Mouse (Mus musculus) ES-E14 (cell line): ENCODE results near the gene Nlrc3.

Source experiments
- CHD2 ChIP-seq: IDR thresholded peaks from 2 replicates; pipeline ENCODE4 v1.6.1; 2014; ENCODE audit warnings: mild to moderate bottlenecking, low read depth, low read length, inconsistent platforms
- HCFC1 ChIP-seq: IDR thresholded peaks from 2 replicates; pipeline ENCODE4 v1.6.1; 2012; ENCODE audit warnings: low read length, inconsistent platforms, borderline replicate concordance; ENCODE audit not compliant: insufficient read depth
- ZNF384 ChIP-seq: IDR thresholded peaks from 2 replicates; pipeline ENCODE4 v1.6.1; 2012; ENCODE audit warnings: low read depth, low read length, inconsistent platforms

DNA sequence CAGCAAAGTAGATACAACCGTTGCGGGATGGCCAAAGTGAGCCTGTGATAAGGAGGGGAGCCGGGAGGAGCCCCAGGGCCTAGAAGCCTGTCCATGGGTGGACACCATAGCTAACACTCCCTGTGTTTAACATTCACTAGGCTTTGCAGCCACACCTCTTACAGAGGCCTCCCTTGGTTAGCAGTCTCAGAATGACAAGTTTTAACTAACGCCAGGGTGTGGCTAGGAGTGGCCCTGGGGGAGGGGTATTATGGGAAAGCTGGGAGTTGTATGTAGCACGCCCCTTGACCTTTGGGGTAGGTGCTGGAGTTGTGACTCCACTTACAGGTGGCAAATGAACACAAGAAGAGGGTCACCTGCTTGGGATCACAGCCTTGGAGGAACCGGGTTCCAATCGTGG is 774 bp downstream of the Nlrc3 start:
- TF ChIP-seq ZNF384 (no peak), HCFC1 (no peak), CHD2 (no peak)
